Mouse (Mus musculus) frontal cortex, postnatal 36 days (tissue): ENCODE data around the gene Ccdc73.
A peak's percentile ranks its signal among the peaks of the same experiment; 100 is the strongest.

Source experiments
- DNase-seq, 2 experiments: peaks; one replicate each; pipeline ENCODE4 v3.0.0; 2022; ENCODE audit warnings: low spot score in 2 of 2

The Ccdc73 gene

DNA sequence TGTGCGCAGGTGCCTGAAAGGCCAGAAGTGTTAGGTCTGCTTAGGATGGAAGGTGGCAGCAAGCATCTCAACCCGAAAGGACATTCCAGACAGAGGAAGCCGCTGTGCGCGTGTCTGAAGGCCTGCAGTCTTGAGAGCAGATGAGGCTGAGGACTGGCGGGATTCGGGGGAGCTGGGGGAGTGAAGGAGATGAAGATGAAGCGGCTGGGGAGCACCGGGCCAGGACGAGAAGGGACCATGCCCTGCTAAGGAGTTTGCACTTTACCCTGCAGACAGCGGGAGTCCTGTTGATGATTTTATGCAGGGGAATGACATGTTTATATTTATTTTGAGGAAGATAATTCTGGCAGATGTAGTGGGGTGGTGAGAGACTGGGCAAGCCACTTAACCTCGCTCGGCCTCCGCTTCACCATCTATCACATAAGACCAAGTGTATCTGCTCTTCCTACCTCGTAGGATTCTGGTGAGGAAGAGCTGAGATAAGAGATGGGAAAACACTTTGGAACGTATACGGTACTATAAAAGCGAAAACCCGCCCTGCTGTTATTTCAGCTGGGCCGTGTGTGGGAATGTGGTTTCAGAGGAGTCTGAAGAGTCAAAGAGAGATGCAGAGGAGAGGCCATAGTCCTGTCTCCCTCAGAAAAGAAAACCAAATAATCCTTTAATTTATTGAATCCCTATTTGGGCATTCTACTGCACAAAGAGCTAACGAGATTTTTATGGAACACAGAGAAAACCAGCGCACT is 159.5 kb downstream of the Ccdc73 start:
- DNase-seq = no peak

DNA sequence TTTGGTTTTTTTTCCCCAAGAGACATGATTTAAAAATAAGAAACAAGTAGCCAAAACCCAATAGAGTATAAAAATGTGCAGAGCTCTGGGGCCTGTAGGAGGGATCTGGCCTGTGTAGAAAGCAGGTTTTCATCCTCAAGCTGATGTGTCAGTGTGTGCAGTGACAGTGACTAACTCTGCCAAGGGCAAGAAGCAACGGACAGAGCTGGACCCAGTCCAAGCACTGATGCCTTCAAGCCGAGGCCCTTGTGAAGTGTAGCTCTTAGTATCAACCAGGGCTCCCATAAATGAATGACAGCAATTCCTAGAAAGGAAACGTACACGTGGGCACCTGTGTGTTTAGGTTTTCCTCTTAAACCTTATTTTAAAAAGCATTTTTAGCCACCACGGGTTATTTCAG is 161.2 kb downstream of the Ccdc73 start:
- DNase-seq = no peak

DNA sequence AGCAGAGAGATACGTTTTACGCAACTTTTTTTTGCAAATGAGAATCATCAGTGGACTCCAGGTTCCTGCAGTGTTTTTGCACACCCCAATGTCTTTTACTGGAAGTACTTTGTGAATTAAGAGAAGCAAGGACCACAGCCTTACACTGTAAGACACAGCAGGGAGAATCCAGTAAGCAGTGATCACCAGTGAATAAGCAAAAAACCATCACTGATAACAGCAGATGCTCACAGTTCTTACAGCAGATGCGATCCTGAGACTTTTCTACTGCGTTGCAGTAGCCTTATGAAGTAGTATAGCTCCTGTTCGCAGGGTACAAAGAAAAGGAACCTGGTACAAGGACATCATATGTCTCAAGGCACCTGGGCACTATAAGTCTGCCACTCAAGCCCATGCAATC is 162.9 kb downstream of the Ccdc73 start:
- no peak for DNase-seq

DNA sequence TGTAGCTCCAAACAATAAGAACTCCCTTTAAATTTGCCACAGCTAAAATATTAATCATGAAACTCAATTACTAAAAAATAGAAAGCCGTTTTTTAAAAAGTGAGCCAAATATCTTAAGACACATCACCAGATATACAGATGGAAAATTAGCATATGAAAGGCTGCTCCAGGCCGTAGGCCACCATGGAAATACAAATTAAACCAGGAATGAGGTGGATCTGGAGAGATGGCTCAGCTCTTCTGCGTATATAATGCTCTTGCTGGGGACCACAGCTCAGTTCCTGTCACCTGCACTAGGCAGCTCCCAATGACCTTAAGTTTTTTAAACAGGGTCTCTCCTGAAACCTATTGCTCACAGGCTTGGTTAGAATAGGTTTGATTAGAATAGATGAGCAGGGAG is 166.5 kb downstream of the Ccdc73 start:
- no peak for DNase-seq

DNA sequence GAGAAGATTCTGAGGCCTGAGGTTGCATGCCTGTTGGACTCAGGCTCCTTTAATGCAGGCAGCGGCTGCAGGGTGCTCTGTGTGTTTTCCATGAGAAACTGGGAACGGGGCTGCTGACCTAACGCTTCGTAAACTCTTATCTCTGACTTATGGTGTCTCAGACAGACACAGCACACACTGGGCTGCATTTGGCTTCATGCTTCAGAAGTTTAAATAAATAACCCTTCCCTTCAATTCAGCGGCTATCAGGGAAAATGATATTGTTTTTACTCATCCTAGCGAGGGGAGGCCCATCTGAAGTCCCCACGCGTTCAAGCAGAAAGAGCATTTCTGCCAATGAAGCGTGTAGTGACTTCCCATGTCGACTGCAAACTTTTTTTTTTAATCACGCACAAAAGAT is 168.4 kb downstream of the Ccdc73 start:
- DNase-seq = no peak

DNA sequence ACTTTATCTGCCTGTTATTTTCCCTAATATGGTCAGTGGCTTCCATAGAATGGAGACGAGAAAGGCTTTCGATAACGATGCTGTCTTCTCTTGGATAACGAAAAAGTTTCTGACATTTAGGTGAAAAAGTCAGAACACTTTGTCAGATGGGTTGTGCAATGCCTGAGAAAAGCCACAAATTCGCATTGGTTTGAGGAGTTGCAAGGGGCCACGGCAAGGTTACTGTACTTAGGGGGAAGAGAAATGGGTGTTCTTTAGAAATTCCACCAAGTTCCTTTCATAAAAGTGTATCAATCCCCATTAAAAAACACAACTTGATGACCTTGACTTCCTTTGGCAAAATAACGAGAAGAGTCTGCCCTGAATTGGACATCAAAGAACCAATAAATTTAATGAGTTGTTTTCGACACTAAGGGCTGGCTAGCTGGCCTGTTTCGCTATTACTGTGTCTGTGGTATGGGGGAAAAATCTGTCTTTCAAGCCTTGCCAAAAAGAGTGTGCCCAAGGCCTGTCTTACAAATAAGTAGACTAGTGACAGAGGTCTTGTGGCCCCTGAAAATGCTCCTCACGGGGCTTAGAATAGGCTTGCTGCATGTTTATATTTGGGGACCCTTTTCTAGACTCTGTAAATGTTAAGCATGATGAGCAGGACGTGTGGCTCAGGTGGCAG is 168.9 kb downstream of the Ccdc73 start:
- no peak for DNase-seq

DNA sequence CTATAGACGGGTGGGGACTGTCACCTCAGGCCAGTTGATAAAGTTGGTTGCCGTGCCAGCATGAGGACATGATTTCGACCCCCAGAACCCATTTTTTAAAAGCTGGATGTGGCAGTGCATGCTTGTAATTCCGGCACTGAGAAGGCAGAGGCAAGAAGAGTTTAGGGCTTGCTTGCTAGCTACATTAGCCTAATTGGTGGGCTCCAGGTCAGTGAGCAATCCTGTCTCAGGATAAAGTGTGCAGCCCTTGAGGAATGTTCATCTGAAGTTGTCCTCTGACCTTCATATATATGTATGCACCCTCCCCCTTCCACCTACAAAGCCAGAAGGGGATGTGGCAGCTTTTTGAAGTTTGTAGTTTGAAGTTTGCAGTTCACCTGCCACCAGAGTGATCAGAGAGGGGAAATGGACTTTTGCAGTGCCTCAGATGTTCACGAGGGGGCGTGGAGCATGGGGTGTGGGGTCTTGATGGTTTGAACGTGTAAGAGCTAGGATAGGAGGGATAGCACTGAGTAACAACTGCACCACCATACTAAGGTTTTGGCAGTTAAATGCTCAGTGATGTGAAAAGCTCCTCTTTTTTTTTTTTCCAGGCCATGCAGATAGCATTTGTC is 170.5 kb downstream of the Ccdc73 start:
- no peak for DNase-seq

DNA sequence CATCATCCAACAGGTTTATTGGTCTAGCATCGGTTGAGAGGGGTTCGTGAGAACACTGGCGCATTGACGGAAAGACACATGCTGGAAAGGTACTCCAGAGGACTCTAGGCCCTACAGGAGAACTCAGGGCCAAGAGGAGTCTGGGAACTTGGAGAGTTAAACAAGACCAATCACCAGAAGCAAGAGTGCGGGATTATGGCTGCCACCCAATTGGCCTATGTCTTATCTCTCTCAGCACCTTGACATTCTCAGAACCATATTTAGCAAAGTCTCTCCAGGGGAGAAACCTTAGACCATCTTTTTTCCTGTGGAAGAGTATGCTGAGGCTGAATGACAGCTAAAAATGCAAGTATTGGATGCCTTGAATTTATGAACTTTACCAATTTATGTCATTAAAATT is 171.3 kb downstream of the Ccdc73 start:
- DNase-seq = no peak

DNA sequence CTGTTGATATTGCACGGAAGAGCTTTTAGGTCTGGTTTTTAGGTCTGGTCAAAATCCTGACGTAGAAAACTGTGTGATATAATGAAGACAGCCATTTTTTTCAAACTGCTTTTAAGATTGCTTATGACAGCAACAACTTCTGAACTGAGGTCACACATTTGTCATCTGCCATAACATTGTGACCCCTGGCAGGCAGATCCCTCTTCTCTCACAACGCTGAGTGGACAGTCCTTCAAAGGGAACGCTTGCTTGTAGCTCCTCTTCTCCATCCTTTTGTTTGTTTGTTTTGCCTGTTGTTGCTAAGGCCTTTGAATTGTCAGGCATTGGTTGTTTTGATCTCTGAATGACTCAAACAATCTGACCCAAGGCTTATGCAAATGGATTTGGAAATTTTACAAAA is 173.3 kb downstream of the Ccdc73 start:
- DNase-seq = no peak

DNA sequence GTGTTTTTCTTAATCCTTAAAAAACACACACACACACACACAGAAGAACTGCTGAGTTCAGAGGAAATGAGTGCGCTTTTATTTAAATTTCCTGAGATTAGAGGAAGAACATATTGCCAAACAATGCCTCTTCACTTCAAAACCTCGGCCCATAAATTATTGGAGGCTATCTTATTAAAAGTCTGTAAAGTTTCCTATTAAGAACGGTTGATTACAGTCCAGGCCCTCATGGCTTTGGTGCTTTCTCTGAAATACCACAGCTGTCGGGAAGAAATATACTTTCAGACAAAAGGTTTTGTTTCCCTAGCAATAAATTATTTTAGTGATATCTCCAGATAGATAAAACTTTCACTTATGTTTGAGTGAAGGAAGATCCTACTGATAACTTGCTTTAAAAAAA is 175.5 kb downstream of the Ccdc73 start:
- no peak for DNase-seq

DNA sequence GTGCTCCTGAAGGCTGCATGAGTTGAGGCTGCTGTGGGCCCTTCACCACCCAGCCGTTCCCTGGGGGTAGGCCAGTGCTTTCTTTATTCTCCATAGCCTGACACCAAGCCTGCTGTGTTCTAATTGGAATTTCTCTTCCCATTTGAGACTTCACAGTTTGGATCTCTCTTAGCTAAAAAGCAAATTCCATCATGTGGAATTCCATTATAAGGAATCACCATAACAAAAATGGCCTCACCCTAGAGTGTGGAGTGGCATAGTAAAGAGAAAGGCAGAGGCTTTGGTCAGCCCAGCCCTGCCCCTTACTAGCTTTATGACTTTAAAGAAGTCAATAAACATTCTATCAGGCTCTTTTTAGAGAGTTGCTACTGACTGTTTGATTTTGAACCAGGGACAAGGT is 180.7 kb downstream of the Ccdc73 start:
- DNase-seq = no peak

DNA sequence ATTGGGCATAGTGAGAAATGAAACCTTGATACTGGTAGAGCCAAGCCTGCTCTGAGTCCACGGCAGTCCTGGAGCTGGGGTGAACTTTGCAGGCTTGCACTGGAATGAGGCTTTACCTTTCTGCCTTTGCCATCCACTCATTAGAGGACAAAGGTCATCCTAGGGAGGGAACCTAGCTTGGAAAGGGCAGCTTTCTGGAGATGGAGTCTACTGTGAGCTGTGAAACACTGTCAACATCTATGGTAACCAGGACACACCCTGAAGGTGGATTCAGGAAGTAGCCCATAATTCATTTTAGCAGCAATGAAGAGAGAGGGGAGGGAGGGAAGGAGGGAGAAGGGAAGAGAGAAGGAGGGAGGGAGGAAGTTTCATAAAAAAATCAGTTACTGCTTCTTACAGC is 187.9 kb downstream of the Ccdc73 start:
- no peak for DNase-seq

DNA sequence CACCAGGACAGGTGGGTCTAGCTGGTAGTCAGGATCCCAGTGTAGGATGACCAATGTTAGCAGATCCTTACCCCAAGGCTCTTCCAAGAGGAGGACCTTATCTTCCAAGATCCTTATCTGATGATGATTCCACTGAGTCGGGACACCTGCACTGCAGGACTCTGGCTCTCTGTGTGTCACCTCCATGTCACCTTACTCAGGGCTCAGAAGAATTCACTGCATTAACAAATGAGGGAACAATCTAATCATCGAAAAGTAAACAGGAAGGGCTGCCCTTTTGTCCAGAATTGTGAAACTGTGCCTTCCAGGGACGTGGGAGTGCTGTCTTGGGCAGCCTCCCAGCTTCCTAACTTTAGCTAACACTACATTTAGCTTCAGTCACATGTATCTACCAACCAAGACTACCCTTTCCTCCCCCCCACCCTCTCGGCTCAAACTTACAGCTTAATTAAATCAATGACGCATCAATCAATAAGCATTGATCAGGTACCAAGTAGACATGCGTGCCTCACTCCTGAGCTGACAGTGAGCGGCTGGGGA is 191.0 kb downstream of the Ccdc73 start:
- DNase-seq = peak; percentile 2 to 43

DNA sequence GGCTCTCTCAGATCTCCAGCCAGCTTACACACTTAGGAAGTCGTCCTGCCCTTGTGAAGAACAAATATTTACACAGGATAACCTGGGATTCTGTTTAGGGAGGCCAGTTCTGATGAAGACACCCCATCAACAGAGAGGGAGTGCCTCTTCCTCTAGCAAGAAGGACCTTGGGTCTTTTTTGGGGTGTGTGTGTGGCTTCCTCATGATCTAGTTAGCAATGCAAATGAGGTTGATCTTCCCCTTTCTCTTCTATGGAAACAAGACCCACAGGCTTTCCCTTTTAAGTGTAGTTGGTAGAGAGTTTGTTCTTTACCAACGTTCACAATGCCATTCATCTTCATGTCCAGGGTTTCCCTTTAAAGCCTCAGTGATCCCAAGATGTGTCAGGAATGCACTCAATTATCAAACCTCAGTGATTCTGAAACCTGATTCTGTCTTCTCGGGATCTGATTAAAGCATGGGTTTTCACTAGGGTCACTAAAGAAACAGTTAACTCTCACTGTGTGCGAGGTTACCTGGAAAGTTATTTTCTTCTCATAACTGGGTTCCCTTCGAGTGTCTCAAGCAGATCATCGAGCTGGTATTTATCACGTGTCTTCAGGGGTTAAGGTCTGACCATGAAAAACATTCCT is 195.3 kb downstream of the Ccdc73 start:
- no peak for DNase-seq
